Mouse (Mus musculus) stomach, embryonic 14.5 days (tissue): ENCODE results near the gene Dnal1. TPM values are rescaled to one million over a fixed set of nuclear protein-coding genes. Genes with fewer than 3 reads are reported as not detected.
"Not testable (repeated sequence)": the region's sequence is repeated elsewhere in the genome, so short reads cannot be mapped to it uniquely, and the experiment has no call there.

ENCODE experiments used
- ATAC-seq: fragments of 200-750 bp; cut with Nextera tagmentation; 2 replicates; pipeline ENCODE4 v1.8.0; 2017; ENCODE audit warnings: low read depth, moderate TSS enrichment; ENCODE audit not compliant: insufficient number of reproducible peaks, insufficient read depth, low FRiP score
- H3K27ac ChIP-seq: fragments of 300-500 bp; sonication (generic); 2 replicates; pipeline ENCODE4 v1.5.1; 2014; ENCODE audit warnings: mild to moderate bottlenecking, low read length, moderate library complexity, mixed read lengths
- H3K27me3 ChIP-seq: fragments of 300-500 bp; sonication (generic); 2 replicates; pipeline ENCODE4 v1.6.1; 2014; ENCODE audit warnings: low read length, control low read depth, mixed read lengths; ENCODE audit not compliant: control insufficient read depth, insufficient read depth
- H3K36me3 ChIP-seq: fragments of 300-500 bp; sonication (generic); 2 replicates; pipeline ENCODE4 v1.6.1; 2014; ENCODE audit warnings: mild to moderate bottlenecking, control low read depth, low read length, moderate library complexity, mixed read lengths; ENCODE audit not compliant: control insufficient read depth, insufficient read depth
- H3K4me1 ChIP-seq: fragments of 300-500 bp; sonication (generic); 2 replicates; pipeline ENCODE4 v1.6.1; 2014; ENCODE audit warnings: low read length, control low read depth, mixed read lengths; ENCODE audit not compliant: control insufficient read depth, insufficient read depth
- H3K4me2 ChIP-seq: fragments of 300-500 bp; sonication (generic); replicated peaks from 2 replicates; pipeline ENCODE4 v1.6.1; 2014; ENCODE audit warnings: low read depth, low read length, control low read depth
- H3K4me3 ChIP-seq: fragments of 300-500 bp; sonication (generic); 2 replicates; pipeline ENCODE4 v1.5.1; 2014; ENCODE audit warnings: low read depth, low read length, control low read depth
- H3K9ac ChIP-seq: fragments of 300-500 bp; sonication (generic); replicated peaks from 2 replicates; pipeline ENCODE4 v1.6.1; 2014; ENCODE audit warnings: low read depth, mild to moderate bottlenecking, control low read depth, low read length, moderate library complexity, mixed read lengths
- H3K9me3 ChIP-seq: fragments of 300-500 bp; sonication (generic); 2 replicates; pipeline ENCODE4 v1.6.1; 2016; ENCODE audit warnings: low read depth, low read length, control low read depth; ENCODE audit not compliant: control insufficient read depth
- WGBS: fragments of 180-500 bp; shearing (Covaris S2); extraction: QIAGEN DNeasy Blood & Tissue Kit; methylation state at CpG from one replicate; pipeline ENCODE4 v1.1.7; 2014; 5-methylcytosine and 5-hydroxymethylcytosine counted together
- polyA plus RNA-seq: library from polyadenylated mRNA; unstranded; fragments of >200 nt; fragmentation: Nextera tagmentation; extraction: Ambion mirVana; gene quantifications from 2 replicates; pipeline ENCODE4 v1.2.1, GENCODE M21; 2014

Dnal1 gene
- polyA plus RNA-seq, result 3.8 and 5.7 TPM in 2 replicates

DNA sequence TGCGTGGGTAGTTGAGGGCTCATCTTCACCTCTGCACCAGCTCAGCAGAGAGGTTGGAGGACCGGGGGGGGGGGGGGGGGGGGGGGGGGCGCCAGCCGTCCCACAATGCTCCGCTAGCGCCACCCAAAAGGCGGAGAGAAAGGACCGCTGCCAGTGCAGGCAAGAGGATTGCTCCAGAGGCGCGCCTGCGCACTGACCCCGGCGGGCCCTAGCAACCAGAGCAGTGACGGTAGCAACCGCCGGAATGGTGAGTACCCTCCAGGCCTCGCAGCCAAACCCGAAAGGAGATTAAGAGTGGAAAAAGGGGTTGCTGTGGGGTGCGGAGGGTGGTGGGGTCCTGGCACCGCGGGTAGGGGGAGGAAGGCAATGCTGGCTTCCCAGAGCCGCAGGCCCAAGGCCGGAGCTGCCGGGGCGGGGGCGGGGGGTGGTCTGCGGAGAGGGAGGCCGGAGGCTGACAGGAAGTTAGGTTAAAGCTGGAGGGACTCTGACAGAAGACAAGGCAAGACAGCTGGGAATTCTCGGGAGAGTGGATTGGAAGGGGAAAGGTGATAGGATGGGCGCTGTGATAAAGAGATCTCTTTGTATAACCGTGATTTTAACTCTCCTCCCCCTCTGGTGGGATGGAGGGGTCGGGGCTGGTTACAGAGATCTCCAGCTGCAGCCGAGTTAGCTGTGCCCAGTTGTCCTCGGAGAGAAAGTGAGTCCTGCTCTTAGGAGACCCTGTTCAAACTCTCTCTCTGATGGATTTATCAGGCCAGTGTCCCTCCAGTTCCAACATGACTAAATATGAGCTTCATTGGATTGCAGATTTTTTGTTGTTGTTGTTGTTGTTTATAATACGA is at the start of gene Dnal1:
Dnal1 (plus strand) TSS at position 214 of the 842 bp plus-strand sequence.
- Histone ChIP-seq H3K4me1 (no peaks in the 10 kb centered on the region), H3K27ac (no peak within 1 kb of the TSS), H3K36me3 (no peaks in the 10 kb centered on the region), H3K4me3 (peak within 1 kb of the TSS; percentile 62), H3K27me3 (no peaks in the 10 kb centered on the region), H3K9ac (peak within 1 kb of the TSS; percentile 15), H3K9me3 (no peaks in the 10 kb centered on the region), H3K4me2 (peak within 1 kb of the TSS; percentile 39)
- ATAC-seq, result peak; percentile 97
- 2% methylated on average over 31 of the region's 35 CpGs for WGBS

DNA sequence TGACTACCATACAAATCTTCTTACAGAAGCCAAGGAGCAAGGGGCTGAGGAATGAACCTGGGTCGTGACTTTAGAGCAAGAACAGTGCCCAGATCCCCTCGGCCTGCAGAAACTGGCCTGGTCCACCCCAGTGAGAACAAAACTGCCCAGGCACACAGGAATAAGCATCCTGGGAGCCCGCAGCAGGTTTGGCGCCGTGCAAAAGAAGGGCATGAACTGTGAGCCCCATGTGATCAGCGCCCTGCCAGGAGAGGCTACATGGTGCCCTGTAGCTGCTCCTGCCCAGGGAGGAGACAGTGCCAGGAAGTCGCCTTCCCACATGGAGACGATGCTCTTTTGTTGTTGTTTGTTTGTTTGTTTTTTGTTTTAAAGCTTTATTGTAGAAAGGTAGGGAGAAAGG is 49.5 kb upstream of the Dnal1 start:
- WGBS, result 72% methylated on average over 8 of the region's 8 CpGs
- peaks cover 15% of the 10 kb centered on the region for H3K27me3 ChIP-seq
- H3K36me3 ChIP-seq, result no peaks in the 10 kb centered on the region
- H3K4me3 ChIP-seq, result no peak overlapping the region
- no peak overlapping the region for H3K9ac ChIP-seq
- no peaks in the 10 kb centered on the region for H3K4me1 ChIP-seq
- H3K9me3 ChIP-seq, result no peaks in the 10 kb centered on the region
- no peak overlapping the region for H3K27ac ChIP-seq
- H3K4me2 ChIP-seq, result no peak overlapping the region
- ATAC-seq, result no peak

DNA sequence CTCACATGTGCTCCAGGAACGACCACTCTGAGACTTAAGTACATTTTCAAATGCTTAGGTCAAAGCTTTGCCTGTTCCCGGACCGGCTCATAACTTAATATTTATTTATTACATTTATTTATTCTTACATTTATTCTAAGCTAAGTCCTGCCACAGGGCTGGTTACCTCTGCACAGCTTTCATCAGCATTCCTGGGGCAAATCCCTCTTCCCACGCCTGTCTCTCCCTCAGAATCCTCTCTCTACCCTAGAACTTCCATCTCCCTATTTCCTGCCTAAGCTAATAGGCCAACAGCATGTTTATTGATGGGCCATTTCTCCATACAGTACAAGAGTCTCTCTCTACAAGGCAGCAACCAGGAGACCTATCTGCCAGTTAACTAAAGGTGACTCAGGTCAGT is 46.4 kb upstream of the Dnal1 start:
- H3K4me3 ChIP-seq, result no peak overlapping the region
- no peak overlapping the region for H3K9ac ChIP-seq
- H3K9me3 ChIP-seq, result no peaks in the 10 kb centered on the region
- ATAC-seq, result no peak
- no peaks in the 10 kb centered on the region for H3K4me1 ChIP-seq
- WGBS, result 77% methylated on average over 4 of the region's 4 CpGs
- no peaks in the 10 kb centered on the region for H3K36me3 ChIP-seq
- peaks cover 15% of the 10 kb centered on the region for H3K27me3 ChIP-seq
- H3K4me2 ChIP-seq, result no peak overlapping the region
- H3K27ac ChIP-seq, result no peak overlapping the region

DNA sequence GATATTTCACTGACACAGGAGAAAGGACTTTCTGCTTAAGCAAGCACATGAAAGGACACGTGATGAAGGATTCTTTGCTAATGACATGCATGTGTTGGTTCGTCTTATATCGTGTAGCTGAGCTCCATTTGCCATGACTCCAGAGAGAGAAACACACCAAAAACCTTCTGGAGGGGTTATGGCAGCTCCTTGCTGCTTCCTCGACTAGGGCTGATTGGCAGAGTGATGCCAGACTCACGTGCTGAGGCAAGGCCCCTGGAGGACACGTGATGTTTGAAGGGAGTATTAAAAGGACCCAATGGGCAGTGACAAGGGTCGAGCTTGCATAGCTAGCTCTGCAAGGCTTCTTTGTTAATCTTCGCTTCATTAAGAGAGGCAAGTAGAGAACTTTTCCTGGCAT is 45.9 kb upstream of the Dnal1 start:
- ATAC-seq, result no peak
- H3K4me3 ChIP-seq, result no peak overlapping the region
- no peaks in the 10 kb centered on the region for H3K9me3 ChIP-seq
- no peak overlapping the region for H3K9ac ChIP-seq
- 68% methylated on average over 8 of the region's 8 CpGs for WGBS
- H3K27ac ChIP-seq, result no peak overlapping the region
- no peaks in the 10 kb centered on the region for H3K36me3 ChIP-seq
- H3K27me3 ChIP-seq, result peaks cover 15% of the 10 kb centered on the region
- no peaks in the 10 kb centered on the region for H3K4me1 ChIP-seq
- H3K4me2 ChIP-seq, result no peak overlapping the region

DNA sequence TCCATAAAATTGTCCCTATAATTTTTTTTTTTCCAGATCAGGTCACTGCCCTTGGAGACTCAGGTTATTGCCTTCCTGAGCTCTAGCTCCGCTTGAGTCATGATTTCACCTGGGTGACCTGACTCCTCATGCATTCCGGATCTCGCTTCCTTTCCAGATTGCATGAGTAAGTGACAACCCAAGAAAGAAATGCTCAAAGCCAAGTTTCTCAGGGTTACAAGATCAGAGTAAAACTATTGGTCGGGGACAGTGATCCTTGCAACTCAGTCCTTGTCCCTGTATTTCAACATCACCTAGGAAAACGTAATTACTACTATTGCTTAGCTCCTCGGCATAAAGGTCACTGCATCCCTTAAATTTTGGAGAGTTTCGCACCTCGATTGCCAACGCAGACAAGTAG is 45.2 kb upstream of the Dnal1 start, which contains the start of gene Acot5:
Acot5 (plus strand) TSS at position 340 of the 400 bp plus-strand sequence.
- peak within 1 kb of the TSS; percentile 32 for H3K4me3 ChIP-seq

DNA sequence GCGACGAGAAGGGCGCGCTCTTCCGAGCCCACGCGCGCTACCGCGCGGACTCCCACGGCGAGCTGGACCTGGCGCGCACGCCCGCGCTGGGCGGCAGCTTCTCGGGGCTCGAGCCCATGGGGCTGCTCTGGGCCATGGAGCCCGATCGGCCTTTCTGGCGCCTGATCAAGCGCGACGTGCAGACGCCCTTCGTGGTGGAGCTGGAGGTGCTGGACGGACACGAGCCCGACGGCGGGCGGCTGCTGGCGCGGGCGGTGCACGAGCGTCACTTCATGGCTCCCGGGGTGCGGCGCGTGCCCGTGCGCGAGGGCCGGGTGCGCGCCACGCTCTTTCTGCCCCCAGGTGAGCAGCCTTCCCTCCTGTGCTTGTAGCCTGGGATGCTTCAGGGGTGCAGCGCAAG is 44.6 kb upstream of the Dnal1 start:
- ATAC-seq, H3K4me1 ChIP-seq, H3K9me3 ChIP-seq, H3K36me3 ChIP-seq, H3K27ac ChIP-seq: not testable (repeated sequence)
- H3K27me3 ChIP-seq, result peaks cover 15% of the 10 kb centered on the region
- peak overlapping the region; percentile 53 for H3K4me2 ChIP-seq
- peak overlapping the region; percentile 32 for H3K4me3 ChIP-seq
- WGBS, result 1% methylated on average over 40 of the region's 52 CpGs
- peak overlapping the region; percentile 14; the same call in 1 of the 2 replicates for H3K9ac ChIP-seq

More for the DNA sequence above, 45.2 kb upstream of the Dnal1 start, which contains the start of gene Acot5:
- Histone ChIP-seq H3K27ac (no peak within 1 kb of the TSS), H3K9ac (peak within 1 kb of the TSS; percentile 14; the same call in 1 of the 2 replicates), H3K4me2 (peak within 1 kb of the TSS; percentile 53), H3K9me3 (no peaks in the 10 kb centered on the region), H3K27me3 (peaks cover 15% of the 10 kb centered on the region), H3K36me3 (no peaks in the 10 kb centered on the region), H3K4me1 (no peaks in the 10 kb centered on the region)
- 48% methylated on average over 9 of the region's 9 CpGs for WGBS
- ATAC-seq, result no peak

DNA sequence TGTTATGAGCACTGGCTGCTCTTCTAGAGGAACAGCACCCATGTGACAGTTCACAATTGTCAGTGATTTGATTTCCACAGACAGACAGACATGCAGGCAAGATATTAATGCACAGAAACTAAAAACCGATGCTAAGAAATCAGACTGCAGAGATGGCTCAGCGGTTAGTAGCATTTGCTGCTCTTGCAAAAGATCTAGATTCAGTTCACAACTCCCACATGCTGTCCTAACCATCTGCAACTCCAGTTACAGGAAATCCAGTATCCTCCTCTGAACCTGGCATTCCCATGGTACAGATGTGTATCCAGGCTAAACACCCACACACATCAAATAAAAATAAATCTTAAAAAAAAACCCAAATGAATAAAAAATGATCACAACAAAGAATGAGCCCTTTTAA is 42.5 kb upstream of the Dnal1 start:
- no peak for ATAC-seq
- 92% methylated on average over 2 of the region's 2 CpGs for WGBS
- no peaks in the 10 kb centered on the region for H3K36me3 ChIP-seq
- peaks cover 15% of the 10 kb centered on the region for H3K27me3 ChIP-seq
- no peaks in the 10 kb centered on the region for H3K9me3 ChIP-seq
- H3K9ac ChIP-seq, result no peak overlapping the region
- no peak overlapping the region for H3K4me3 ChIP-seq
- H3K4me2 ChIP-seq, result no peak overlapping the region
- no peaks in the 10 kb centered on the region for H3K4me1 ChIP-seq
- H3K27ac ChIP-seq, result no peak overlapping the region

DNA sequence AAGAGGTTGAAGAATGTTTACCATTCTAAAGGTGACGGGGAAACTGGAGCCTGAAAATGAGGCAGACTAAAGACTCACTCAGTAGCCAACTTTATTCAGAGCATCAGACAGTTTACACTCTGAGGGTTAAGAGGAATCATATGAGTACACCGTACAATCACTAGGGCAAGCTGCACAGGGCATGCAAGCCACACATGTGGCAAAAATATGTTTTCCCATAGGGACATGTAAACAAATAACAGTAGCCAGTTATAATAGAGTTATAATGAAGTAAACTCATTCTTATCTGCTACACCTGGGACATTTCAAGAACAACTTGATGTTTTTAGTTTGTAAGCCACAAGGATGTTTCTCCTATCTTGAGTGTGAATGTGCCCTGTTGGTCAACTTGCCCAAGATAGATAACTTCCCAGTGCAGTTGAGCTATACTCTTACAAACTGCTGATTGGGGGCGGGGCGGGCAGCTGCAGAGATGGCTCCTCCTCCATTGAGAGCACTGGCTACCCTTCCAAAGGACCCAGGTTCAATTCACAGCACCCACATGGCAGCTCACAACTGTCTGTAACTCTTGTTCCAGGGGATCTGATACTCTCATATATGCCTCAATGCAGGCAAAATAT is 36.7 kb upstream of the Dnal1 start:
- Histone ChIP-seq H3K4me2 (no peak overlapping the region), H3K36me3 (no peaks in the 10 kb centered on the region), H3K27me3 (no peaks in the 10 kb centered on the region), H3K9ac (no peak overlapping the region), H3K27ac (no peak overlapping the region), H3K4me1 (no peaks in the 10 kb centered on the region), H3K9me3 (no peaks in the 10 kb centered on the region), H3K4me3 (no peak overlapping the region)
- no peak for ATAC-seq
- 78% methylated on average over 4 of the region's 4 CpGs for WGBS
